Mouse (Mus musculus) bone marrow, adult 2 months (tissue): ENCODE data around the gene Eaf1. TPM values are rescaled to one million over a fixed set of nuclear protein-coding genes. Genes with fewer than 3 reads are reported as not detected.
"Not testable (repeated sequence)": the region's sequence is repeated elsewhere in the genome, so short reads cannot be mapped to it uniquely, and the experiment has no call there.

Source experiments
- H3K27ac ChIP-seq: fragments of 200-500 bp; 2 replicates; pipeline ENCODE4 v1.5.1; 2012; ENCODE audit warnings: low read depth, mild to moderate bottlenecking, control low read depth, inconsistent platforms, low read length; ENCODE audit not compliant: control insufficient read depth, poor library complexity, insufficient read depth
- H3K4me1 ChIP-seq: fragments of 200-500 bp; 2 replicates; pipeline ENCODE4 v1.6.1; 2011; ENCODE audit warnings: low read length; ENCODE audit not compliant: control insufficient read depth, insufficient read depth
- H3K4me3 ChIP-seq: fragments of 200-500 bp; replicated peaks from 2 replicates; pipeline ENCODE3; 2011; ENCODE audit warnings: mild to moderate bottlenecking, low read depth, low read length, control low read depth; ENCODE audit not compliant: control insufficient read depth
- CTCF ChIP-seq: fragments of 200-500 bp; IDR thresholded peaks from 2 replicates; pipeline ENCODE4 v1.5.1; 2011; ENCODE audit warnings: low read length, control low read depth; ENCODE audit not compliant: control insufficient read depth, insufficient read depth
- POLR2A ChIP-seq: fragments of 200-500 bp; IDR thresholded peaks from 2 replicates; pipeline ENCODE4 v1.6.1; 2011; ENCODE audit warnings: low read depth, mild to moderate bottlenecking, control low read depth, low read length, borderline replicate concordance; ENCODE audit not compliant: control insufficient read depth
- WGBS: fragments of 180-500 bp; shearing (Covaris S2); methylation state at CpG from one replicate; pipeline ENCODE4 v1.1.7; 2018; 5-methylcytosine and 5-hydroxymethylcytosine counted together
- polyA plus RNA-seq: library from polyadenylated mRNA; stranded (reverse); fragments of >200 nt; gene quantifications from 2 replicates; pipeline ENCODE4 v1.2.4, GENCODE M21; 2011; ENCODE audit warnings: low replicate concordance; ENCODE audit not compliant: missing spikeins, insufficient read depth, insufficient read length

Gene Eaf1
- 11.5 and 16.2 TPM in 2 replicates for polyA plus RNA-seq

- WGBS: under 1% methylated on average over 37 of the region's 37 CpGs
- no peak for TF ChIP-seq POLR2A
- no peak for TF ChIP-seq CTCF
- peaks cover 3% of the 10 kb centered on the region; the same call in 1 of the 2 replicates for H3K4me1 ChIP-seq
- peak within 1 kb of the TSS; percentile 93 for H3K4me3 ChIP-seq
- H3K27ac ChIP-seq: peak within 1 kb of the TSS; percentile 84
These were observed at the start of gene Eaf1 for GRCm38 (mm10) chr14:31494349-31494974. Gene Eaf1, plus strand, starts transcription at chr14:31494399.

GRCm38 (mm10) chr14:31448994-31449393 is 45.2 kb upstream of the Eaf1 start:
- no peak overlapping the region for H3K27ac ChIP-seq
- 73% methylated on average over 5 of the region's 5 CpGs for WGBS
- H3K4me1 ChIP-seq: no peaks in the 10 kb centered on the region
- H3K4me3 ChIP-seq: no peak overlapping the region
- TF ChIP-seq POLR2A: no peak
- TF ChIP-seq CTCF: no peak

- 83% methylated on average over 12 of the region's 12 CpGs for WGBS
- H3K4me1 ChIP-seq, H3K4me3 ChIP-seq, H3K27ac ChIP-seq: not testable (repeated sequence)
These were observed 40.3 kb upstream of the Eaf1 start for GRCm38 (mm10) chr14:31453946-31454345.

- Histone ChIP-seq H3K4me3 (no peak overlapping the region), H3K4me1 (0 out of 2 replicates have a peak, but pooled peaks cover 1% of the 10 kb centered on the region), H3K27ac (no peak overlapping the region)
- WGBS: 88% methylated on average over 8 of the region's 8 CpGs
- TF ChIP-seq POLR2A (no peak), CTCF (0 out of 2 replicates have a peak, but pooled peaks have one; percentile 16)
These were observed 39.2 kb upstream of the Eaf1 start for GRCm38 (mm10) chr14:31454849-31455566.

GRCm38 (mm10) chr14:31456064-31456721 is 38.0 kb upstream of the Eaf1 start:
- Histone ChIP-seq H3K4me1 (0 out of 2 replicates have a peak, but pooled peaks cover 1% of the 10 kb centered on the region), H3K4me3 (no peak overlapping the region), H3K27ac (no peak overlapping the region)
- WGBS: 74% methylated on average over 6 of the region's 6 CpGs
- TF ChIP-seq CTCF (no peak), POLR2A (no peak)

GRCm38 (mm10) chr14:31458006-31458405 is 36.2 kb upstream of the Eaf1 start:
- H3K4me3 ChIP-seq: no peak overlapping the region
- no peak overlapping the region for H3K27ac ChIP-seq
- WGBS: 85% methylated on average over 12 of the region's 12 CpGs
- TF ChIP-seq CTCF (no peak), POLR2A (no peak)
- 0 out of 2 replicates have a peak, but pooled peaks cover 1% of the 10 kb centered on the region for H3K4me1 ChIP-seq

- peak; percentile 33; the same call in 1 of the 2 replicates for TF ChIP-seq CTCF
- H3K4me1 ChIP-seq, H3K4me3 ChIP-seq, H3K27ac ChIP-seq: not testable (repeated sequence)
- WGBS: 73% methylated on average over 5 of the region's 5 CpGs
These were observed 32.0 kb upstream of the Eaf1 start for GRCm38 (mm10) chr14:31462226-31462625.

GRCm38 (mm10) chr14:31462886-31463285 is 31.3 kb upstream of the Eaf1 start:
- Histone ChIP-seq H3K27ac (no peak overlapping the region), H3K4me1 (no peaks in the 10 kb centered on the region), H3K4me3 (no peak overlapping the region)
- WGBS: 88% methylated on average over 6 of the region's 6 CpGs
- TF ChIP-seq POLR2A (no peak), CTCF (no peak)
